In genomic region chr17:81035354-81035753, GRCm38 (mm10) we compare ENCODE assay signal across 16 mouse cellular contexts.
"Had no signal": no experiment of that assay in that cellular context is flagged by ENCODE, and none has a peak within 500 bp of the region (broad histone marks: within the 10 kb centered on the region; RNA-seq: fewer than 3 reads in every experiment).

No protein-coding gene starts in this region.

- H3K4me2 ChIP-seq: lung, embryonic 14.5 days; midbrain, embryonic 12.5 days; neural tube, embryonic 12.5 days; stomach, embryonic 15.5 days had no signal

- H3K9me3 ChIP-seq: midbrain, embryonic 10.5 days; midbrain, embryonic 12.5 days; neural tube, embryonic 12.5 days; stomach, embryonic 15.5 days had no signal

- ATAC-seq: midbrain, embryonic 16.5 days had no signal

- H3K27me3 ChIP-seq: midbrain, embryonic 12.5 days; neural tube, embryonic 12.5 days; stomach, embryonic 15.5 days had no signal

- H3K27ac ChIP-seq: midbrain, embryonic 10.5 days; midbrain, embryonic 12.5 days; neural tube, embryonic 12.5 days; stomach, embryonic 15.5 days; stomach, postnatal 0 days had no signal

- H3K9ac ChIP-seq: lung, embryonic 14.5 days; midbrain, embryonic 12.5 days; neural tube, embryonic 12.5 days; stomach, embryonic 15.5 days had no signal

- H3K4me3 ChIP-seq: midbrain, embryonic 10.5 days; midbrain, embryonic 12.5 days; myocyte; neural tube, embryonic 12.5 days; stomach, embryonic 15.5 days had no signal

- H3K4me1 ChIP-seq: midbrain, embryonic 10.5 days; midbrain, embryonic 12.5 days; neural tube, embryonic 12.5 days; stomach, embryonic 15.5 days had no signal

- DNase-seq: lung, adult 18-20 months; lung, embryonic 14.5 days; lung, postnatal 10 days; lung, postnatal 4 days; midbrain, embryonic 14.5 days; right cerebral cortex, postnatal 14 days; thymus, adult 2 months; thymus, postnatal 25 days; thymus, postnatal 4 days had no signal
